Mouse (Mus musculus): ENCODE data around the gene Snrpc.
"Not testable (repeated sequence)": the region's sequence is repeated elsewhere in the genome, so short reads cannot be mapped to it uniquely, and the experiment has no call there.

Snrpc gene

GRCm38 (mm10) chr17:27837850-27838249, at the start of gene Snrpc:
TSS of gene Snrpc (plus strand) at chr17:27838150.
- DNase-seq (ENCODE audit: extremely low spot score, low read depth, low spot score), result not testable (repeated sequence)

DNA sequence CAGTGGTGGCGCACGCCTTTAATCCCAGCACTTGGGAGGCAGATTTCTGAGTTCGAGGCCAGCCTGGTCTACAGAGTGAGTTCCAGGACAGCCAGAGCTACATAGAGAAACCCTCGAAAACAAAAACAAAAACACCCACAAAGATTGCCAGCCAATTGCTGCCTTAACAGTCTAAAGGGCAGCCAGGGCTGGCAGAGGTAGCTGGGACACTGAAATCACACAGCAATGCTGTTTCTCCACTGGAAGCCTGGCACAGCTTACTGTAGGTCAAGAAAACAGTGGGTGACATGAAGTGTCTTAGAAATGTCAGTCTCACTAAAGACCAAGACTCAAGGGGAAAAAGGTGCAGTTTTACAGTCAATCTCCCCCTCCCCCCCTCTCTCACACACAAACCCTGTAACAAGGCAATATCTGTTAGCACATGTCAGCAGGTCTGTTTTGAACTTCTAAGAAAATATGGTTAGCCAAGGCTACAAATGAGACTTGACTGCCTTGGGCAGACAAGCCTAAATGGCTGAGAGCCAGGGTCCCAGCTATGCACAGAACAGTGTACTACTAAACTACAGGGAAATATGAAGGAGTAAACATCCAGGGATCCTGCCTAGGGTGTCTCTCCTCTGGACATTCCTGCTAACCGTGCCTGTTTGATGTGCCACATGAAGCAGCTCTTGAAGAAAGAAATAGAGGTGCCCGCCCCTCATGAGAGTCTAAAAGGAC, 49.3 kb upstream of the Snrpc start:
- DNase-seq (ENCODE audit: extremely low spot score, low read depth, low spot score), result no peak

- no peak for DNase-seq (ENCODE audit: extremely low spot score, low read depth, low spot score)
These were observed 47.9 kb upstream of the Snrpc start for GRCm38 (mm10) chr17:27790015-27790414.

DNA sequence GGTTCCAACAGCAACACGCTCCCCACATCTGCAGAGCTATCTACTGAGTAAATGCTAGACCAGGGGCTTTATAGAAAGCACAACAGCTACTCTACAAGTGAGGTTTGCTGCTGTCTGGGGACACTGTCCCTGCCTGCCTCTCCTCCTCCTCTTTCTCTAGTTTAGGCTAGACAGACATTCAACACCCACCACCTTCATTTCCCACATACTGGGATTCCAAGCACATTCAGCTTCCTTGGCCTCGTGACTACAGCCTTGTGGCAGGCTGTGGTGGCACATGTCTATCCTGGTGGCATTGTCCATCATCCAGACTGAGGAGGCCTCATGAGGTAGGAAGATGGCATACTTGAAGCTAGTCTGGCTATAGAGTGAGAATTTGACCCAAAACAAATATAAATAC, 47.0 kb upstream of the Snrpc start:
- no peak for DNase-seq (ENCODE audit: extremely low spot score, low read depth, low spot score)

DNA sequence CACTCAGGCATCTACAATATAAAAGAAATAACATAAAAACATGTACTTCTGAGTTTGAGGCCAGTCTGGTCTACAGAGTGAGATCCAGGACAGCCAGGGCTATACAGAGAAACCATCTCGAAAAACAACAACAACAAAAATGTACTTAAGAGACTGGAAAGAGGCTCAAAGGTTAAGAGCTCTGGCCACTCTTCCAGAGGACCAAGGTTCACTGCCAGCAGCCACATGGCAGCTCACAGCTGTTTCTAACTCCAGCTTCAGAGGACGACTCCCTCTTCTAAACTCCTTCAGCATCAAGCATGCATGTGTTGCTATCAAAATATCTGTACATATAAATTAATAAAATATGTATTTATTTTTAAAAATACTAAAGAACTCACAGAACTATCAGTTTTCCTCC, 46.4 kb upstream of the Snrpc start:
- no peak for DNase-seq (ENCODE audit: extremely low spot score, low read depth, low spot score)

GRCm38 (mm10) chr17:27792516-27792915, 45.4 kb upstream of the Snrpc start:
- DNase-seq (ENCODE audit: extremely low spot score, low read depth, low spot score), result no peak

DNA sequence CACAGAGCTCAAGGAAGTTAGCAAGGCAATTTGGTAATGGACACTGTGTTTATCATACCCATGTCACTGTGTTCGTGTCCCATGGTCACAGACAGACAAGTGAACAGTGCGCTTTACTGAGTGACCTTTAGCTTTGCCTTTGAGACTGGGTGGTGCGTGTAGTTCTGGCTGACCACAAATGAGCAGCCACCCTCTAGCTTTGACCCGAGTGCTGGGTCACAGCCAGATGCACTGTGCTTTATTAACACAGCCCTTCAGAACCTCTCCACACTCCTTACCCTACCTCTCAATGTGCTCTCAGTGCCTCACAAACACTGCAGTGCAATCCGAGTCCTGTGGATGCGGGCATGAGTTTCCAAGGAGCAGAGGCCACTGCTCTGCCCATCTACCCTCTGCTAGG, 44.8 kb upstream of the Snrpc start:
- no peak for DNase-seq (ENCODE audit: extremely low spot score, low read depth, low spot score)

DNA sequence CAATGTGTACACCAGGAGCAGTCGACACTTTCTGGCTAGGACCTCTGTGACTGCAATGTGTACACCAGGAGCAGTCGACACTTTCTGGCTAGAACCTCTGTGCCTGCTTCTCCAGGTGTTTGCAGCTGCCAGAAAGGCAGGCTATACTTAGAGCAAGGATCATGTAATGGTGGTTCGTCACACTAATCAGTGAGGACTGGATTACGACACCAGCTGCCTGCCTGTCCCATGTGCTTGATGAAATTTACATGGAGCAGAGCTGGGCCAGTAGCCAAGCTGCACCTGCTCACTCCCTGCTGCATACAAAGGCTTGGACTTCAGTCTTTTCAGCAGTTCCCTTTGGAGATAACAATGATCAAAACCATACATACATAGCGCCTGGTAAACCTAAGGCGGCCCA, 41.2 kb upstream of the Snrpc start:
- DNase-seq (ENCODE audit: extremely low spot score, low read depth, low spot score), result no peak

- DNase-seq (ENCODE audit: extremely low spot score, low read depth, low spot score), result no peak
These were observed 40.5 kb upstream of the Snrpc start for GRCm38 (mm10) chr17:27797341-27797872.

DNA sequence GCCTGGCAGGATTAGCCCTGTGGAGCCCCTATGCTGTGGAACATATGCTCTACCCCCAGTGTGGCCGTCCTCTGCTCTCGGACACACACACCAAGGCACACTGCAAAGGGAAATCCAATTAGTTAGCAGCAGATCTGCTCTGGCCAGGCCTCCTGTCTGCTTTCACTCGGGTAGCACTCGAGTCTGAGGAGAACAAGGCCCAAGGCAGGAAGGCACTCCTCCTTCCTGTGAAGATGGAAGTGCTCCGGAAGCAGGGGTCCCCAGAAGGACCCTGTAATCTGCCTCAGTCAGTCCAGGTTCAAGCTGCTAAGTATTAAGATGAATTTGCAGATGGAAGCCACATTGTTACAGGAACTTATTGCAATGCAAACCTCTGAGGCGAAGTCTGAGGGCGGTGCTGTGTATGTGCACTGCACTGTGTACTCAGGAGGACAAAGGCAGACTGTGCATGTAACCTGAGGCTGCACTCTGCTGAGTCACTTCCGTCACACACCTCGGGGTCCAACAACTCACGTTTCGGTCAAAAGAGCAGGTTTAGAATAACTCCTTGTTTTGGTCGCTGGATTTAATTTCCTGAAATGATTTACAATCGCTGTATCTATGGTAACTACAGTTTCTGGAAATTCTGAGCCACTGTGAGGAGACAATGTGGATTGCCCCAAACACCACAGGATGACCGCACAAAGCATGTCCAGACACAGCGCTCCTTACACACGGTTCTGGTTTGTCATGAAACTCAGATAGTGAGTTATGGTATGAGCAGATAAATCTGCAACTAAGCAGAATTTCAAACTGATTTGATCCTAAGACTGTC, 38.0 kb upstream of the Snrpc start:
- peak; percentile 77 for DNase-seq (ENCODE audit: extremely low spot score, low read depth, low spot score)

DNA sequence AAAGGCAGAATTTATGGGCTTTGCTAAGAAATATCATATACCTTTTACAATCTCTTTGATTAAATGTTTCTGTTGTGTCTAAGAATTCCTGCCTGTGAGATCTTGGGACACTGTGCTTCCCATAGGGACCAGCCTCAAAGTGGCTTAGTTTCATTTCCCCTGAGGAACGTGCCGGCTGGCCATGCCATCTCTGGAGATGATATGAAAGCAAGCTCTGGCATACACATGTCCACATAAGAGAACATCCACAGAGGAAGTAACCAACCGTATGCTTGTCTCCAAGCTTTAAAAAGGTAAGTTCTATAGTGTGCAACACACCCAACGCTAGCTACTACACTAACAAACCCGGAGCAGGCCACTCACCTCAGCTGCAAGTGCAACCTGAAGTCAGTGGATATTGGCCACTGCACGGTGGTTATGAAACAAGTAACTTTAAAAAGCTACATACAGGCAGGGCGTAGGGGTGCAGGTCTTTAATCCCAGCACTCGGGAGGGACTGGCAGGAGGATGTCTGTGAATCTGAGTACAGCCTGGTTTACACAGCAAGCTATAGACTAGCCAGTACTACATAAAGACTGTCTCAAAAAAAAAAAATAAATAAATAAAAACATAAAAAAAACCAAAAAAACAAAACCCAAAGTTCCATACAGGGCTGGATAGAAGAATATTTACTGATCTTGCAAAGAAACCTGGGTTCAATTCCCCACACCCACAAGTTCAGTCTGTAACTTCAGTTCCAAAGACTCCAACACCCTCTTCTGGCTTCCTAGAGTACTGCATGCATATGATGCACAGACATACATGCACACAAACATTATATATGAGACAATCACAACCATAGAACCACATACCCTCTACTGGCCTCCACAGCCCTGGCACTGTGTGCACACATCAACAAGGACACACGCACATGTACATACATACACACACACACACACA, 37.0 kb upstream of the Snrpc start:
- no peak for DNase-seq (ENCODE audit: extremely low spot score, low read depth, low spot score)

- no peak for DNase-seq (ENCODE audit: extremely low spot score, low read depth, low spot score)
These were observed 34.2 kb upstream of the Snrpc start for GRCm38 (mm10) chr17:27803752-27804151.

DNA sequence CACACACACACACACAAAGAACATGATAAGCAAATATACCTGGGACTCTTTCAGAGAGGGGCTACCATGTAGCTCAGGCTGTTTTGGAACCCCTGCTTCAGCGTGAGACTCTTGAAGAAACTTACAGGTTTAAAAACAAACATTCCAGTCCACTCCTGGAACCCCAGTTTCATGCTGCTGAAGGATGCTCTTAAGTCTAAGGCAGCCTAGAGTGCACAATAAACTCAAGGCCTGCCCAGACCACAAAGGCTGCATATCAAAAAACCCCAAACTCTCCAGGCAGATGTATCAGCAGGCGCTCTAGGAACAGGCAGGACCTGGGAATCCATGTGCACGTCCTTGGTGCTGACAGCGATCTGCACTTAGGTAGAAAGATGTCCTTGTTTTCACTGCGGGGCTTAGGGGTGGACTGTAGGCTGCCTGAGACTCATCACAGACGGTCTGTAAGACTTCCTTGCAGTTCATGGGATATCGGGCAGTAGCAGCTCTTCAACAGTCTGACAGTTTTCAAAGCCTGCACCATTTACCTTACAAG, 33.7 kb upstream of the Snrpc start:
- no peak for DNase-seq (ENCODE audit: extremely low spot score, low read depth, low spot score)

DNA sequence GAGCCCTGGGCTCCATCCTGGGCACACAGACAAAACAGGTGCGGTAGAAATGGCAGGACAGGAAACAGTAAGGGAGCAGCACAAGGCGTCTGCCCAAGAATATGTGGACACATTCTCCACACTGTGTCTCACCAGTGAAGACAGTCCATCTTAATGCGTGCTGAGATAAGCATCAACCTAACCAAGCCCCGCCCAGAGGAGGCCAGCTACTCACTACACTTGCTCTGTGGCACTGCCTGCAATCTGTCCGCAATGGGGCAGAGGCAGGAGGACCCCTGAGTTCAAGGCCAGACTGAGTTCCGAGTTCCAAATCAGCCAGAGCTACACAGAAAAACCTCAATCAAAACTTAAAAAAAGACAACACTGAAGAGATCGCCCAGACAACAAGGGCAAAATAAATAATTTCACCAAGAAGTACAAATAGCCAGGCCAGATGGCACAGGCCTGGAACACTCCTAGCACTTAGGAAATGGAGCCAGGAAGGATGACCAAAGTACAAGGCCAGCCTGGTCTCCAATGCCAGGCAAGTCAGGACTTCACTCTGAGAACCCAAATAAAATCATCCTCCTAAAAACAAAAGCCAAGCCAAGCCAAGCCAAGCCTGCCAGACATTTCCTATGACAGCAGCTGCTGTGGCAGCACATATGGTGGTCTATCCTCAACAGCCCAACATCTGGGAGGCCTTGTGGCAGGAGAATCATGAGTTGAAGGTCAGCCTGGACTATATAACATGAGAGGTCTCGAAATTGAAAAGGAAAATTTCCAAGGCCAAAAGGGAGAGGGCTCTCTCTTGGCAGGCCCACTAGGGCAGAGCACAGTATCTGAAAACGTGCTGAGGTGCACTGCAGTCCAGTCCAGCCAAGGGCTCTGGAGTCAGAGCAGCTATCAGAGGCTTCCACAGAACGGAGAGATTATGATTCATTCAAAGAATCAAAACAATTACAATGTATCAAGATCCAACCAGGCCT, 32.9 kb upstream of the Snrpc start:
- no peak for DNase-seq (ENCODE audit: extremely low spot score, low read depth, low spot score)

- DNase-seq (ENCODE audit: extremely low spot score, low read depth, low spot score), result no peak
These were observed 30.3 kb upstream of the Snrpc start for GRCm38 (mm10) chr17:27807542-27808078.

GRCm38 (mm10) chr17:27810569-27811331, 27.2 kb upstream of the Snrpc start:
- no peak for DNase-seq (ENCODE audit: extremely low spot score, low read depth, low spot score)

DNA sequence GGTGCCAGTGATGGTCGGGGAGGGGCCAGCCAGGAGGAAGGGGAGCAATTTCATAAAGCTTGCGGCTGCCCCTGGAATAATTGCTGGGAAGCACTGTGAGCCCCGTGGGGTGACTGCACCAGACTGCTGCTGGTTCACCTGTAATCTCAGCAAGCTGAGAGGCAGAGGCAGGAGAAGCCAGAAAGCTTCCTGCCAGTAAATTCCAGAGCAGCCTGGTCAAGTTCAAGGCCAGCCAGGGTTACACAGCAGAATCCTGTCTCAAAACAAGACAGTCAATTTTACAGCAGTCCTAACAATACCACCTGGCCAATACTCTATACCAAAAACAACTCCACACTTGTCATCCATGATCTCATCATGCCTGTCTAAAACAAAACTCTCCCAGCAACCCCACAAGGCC, 26.0 kb upstream of the Snrpc start:
- DNase-seq (ENCODE audit: extremely low spot score, low read depth, low spot score), result no peak

DNA sequence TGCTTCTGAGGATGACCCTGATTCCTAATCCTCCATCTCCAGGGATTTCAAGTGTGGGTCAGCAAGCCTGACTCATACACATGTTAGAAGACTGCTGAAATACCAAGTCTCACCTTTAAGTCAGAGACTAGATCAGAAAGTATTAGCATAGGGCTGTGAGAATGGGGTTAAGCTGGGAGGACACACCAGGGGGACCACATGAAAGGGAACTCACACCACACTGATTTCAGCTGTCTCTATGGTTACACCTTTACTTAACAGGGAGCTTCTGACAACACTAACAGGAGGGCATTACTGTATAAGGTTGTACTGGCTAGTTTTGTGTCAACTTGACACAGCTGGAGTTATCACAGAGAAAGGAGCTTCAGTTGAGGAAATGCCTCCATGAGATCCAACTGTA, 23.3 kb upstream of the Snrpc start:
- DNase-seq (ENCODE audit: extremely low spot score, low read depth, low spot score), result no peak

GRCm38 (mm10) chr17:27819011-27819410, 18.9 kb upstream of the Snrpc start:
- no peak for DNase-seq (ENCODE audit: extremely low spot score, low read depth, low spot score)

All from hindlimb bud, embryonic 11.5 days (tissue).